Mouse (Mus musculus): ENCODE measurements around the gene Cyb5r3. TPM values are rescaled to one million over a fixed set of nuclear protein-coding genes. Genes with fewer than 3 reads are reported as not detected.

Gene Cyb5r3
- polyA plus RNA-seq, 1 experiment = 62.2 TPM

DNA sequence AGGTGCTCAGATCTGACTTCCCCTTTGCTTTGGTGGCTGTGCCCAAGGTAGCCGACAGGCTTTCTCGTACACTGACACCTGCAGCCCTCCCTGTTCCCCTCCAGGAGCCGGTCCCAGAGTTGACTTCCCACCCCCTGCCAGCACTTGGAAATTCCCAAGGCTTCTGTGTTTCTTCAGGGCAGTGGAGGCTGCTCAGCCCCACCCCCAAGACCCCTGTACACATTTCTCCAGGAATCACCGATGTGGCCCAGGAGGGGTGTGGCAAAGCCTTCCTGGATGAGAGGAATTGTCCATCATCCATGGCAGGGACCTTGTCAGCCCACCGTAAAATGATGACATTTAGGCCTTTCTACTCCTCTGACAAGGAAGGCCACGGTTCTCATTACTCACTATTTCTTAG lies 61.1 kb downstream of the Cyb5r3 start:
- DNase-seq (ENCODE audit: extremely low spot score in 1 of 2, low spot score in 1 of 2) = no peak

GRCm38 (mm10) chr15:83107814-83108213 lies 64.6 kb downstream of the Cyb5r3 start:
- no peak for DNase-seq (ENCODE audit: extremely low spot score in 1 of 2, low spot score in 1 of 2)

DNA sequence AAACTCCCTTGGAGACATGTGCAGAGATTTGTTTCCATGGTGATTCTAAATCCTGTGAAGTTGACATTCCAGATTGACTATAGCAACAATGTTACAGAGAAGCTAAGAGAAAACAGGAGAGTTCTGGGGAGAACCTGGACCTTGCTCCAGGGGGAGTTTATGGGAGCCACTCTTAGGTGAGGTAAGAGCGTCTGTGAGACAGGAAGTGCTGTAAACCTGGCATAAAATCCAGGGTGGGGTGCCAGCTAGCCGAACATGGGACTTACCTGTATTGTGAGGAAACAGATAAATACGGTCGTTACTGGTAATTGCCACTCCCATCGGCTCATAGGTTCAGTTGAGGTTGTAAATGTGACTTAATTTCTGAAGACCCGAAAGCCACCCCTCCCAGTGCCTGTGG lies 66.0 kb downstream of the Cyb5r3 start:
- no peak for DNase-seq (ENCODE audit: extremely low spot score in 1 of 2, low spot score in 1 of 2)

Other genes with a start within 250 kb of the Cyb5r3 start
- 31.3 and 38.3 TPM in 2 replicates for gene Tcf20, start 184.7 kb downstream of the Cyb5r3 start, polyA plus RNA-seq (2012; rRNA removed)
- gene Nfam1, start 139.3 kb downstream of the Cyb5r3 start, polyA plus RNA-seq (2012; rRNA removed) = 2.0 and 2.2 TPM in 2 replicates
- 14.5 and 15.7 TPM in 2 replicates for gene Serhl, start 83.1 kb downstream of the Cyb5r3 start, polyA plus RNA-seq (2012; rRNA removed)
- gene Rrp7a, start 49.8 kb downstream of the Cyb5r3 start, polyA plus RNA-seq (2012; rRNA removed) = 109 and 111 TPM in 2 replicates
- 67.7 and 76.6 TPM in 2 replicates for gene Poldip3, start 23.2 kb downstream of the Cyb5r3 start, polyA plus RNA-seq (2012; rRNA removed)
- gene A4galt, start 79.2 kb upstream of the Cyb5r3 start, polyA plus RNA-seq (2012; rRNA removed) = 5.0 and 6.7 TPM in 2 replicates
- 25.3 and 27.6 TPM in 2 replicates for gene Arfgap3, start 177.7 kb upstream of the Cyb5r3 start, polyA plus RNA-seq (2012; rRNA removed)

Data from frontal cortex, adult 2 months (tissue).